Mouse (Mus musculus) natural killer cell, adult 2 months (primary cell): ENCODE data around the gene Calm2.

Experiments
- DNase-seq, 2 experiments: peaks; one replicate each; pipeline ENCODE4 v3.0.0; 2022; ENCODE audit warnings: low spot score in 2 of 2

Calm2 gene

GRCm38 (mm10) chr17:87459750-87460668 is 13.3 kb upstream of the Calm2 start:
- DNase-seq = no peak

DNA sequence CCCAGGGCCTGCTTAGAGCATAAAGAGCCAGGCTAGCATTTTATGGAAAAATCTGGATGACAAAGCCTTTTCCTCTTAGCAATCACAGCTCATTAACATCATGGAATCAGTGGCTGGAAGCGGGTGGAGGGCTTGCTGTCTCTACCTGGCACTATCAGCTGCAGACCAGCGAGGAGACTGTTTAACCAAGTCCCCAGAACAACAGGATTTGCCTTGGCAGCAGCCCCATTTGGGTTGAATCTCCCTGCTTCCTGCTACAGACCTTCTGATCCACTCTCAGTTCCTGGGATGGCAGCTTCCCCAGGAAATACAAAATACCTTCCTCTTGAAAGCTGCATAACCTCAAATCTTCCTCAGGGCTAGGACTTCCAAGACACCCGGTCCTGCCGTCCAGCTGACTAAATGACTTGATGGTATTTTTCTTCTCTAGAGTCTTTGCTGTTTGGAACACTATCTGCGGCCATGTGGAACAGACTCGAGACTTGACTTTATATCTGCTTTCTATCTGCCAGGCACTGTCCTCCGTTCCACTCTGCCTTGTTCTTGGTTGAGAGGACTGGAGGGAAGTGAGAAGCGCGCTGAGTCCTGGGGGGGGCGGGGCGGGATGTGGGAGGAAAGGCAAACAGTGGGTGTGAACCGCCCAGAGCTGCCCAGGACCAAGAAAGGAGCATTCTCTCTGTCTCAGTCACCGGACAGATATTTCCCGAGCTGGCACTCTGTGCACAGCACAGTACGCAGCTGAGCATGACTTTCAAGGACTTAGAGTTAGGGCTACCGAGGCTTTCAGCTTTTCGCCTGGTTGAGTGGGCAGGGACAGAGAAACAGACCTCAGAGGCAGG is 12.4 kb upstream of the Calm2 start:
- peak; percentile 24 to 40 for DNase-seq

GRCm38 (mm10) chr17:87457961-87458360 is 11.2 kb upstream of the Calm2 start:
- no peak for DNase-seq

DNA sequence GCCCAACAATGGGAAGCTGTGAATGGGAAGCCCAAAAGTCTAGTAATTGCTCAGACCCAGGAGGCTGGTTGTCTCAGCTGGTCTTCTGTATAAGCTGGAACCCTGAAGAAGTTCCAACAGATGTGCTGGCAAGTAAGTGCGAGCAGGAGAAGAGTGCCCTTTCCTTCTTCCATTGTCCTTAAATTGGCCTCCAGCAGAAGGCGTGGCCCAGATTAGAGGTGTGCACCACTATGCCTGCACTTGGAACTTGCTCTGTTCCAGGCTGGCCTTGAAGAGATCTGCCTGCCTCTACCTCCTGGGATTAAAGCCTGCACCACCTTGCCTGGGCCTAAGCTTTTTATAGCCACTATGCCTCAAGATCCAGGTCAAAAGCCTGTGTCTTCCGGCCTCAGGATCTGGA is 7.4 kb upstream of the Calm2 start:
- no peak for DNase-seq

- DNase-seq = no peak
Observed at GRCm38 (mm10) chr17:87453336-87453735, 6.6 kb upstream of the Calm2 start.

DNA sequence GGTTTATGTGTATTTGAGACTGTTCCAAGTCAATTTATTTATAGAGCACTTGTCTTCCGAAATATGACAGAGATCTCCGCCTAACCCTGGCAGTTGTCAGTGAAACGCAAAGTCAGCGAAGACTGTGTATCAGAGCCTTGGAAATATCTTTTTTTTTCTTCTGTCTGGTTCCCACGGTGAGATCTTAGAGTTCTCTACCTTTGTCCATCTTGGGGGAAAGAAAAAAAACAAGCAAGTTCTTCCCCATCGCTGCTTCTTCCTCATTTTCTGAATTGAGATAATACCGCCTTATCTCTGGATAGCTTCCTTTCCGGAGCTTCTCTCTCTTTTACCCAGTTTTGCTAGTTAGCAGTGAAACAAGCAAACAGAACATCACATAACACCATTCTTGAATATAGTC is 2.1 kb upstream of the Calm2 start:
- no peak for DNase-seq

DNA sequence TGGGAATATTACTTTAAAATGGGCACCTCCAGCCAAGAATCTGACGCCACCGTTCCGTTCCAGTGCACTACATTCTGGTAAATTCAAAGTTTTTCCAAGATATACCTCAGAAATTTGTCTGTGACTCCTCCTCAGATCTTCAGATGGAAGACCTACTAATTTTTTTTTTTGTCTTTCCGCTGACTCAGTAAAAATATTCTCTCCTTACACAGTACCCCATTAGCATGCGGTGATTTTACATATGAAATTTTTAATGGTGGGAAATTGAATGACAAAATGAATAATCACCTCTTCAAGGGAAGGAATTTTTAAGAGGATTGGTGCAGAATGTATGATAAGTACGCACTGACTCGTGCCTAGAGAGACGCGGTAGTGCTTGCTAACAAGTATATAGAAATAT is 1.6 kb upstream of the Calm2 start:
- DNase-seq = no peak

DNA sequence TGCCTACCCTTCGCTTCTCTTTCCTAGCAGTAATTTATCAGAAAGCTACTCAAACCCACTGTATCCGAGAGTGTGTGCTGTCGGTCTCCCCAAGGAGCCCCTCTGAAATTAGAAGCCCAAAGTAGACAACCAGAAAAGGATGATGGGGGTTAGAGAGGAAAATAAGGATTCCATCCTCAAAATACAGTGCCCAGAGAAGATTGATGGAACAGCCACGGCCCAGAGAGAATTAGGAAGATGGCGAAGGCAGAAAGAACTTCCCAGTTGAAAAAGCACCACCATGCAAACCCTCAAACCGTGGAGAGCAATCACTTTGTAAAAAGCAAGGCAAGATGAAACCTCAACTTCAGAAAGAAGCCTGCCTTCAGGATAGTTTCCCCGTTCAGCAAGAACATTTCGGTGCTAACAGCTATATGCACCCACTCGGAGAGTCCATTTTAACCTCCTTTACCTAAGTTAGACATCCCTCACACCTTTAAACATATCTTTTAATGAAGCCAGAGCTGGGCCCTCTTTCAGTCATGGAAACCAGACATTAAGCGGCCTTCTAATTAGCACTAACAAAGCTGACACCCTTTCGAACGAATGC is 971 bp upstream of the Calm2 start:
- no peak for DNase-seq

- peak; percentile 30 to 59 for DNase-seq
Observed at GRCm38 (mm10) chr17:87445917-87446766, 593 bp downstream of the Calm2 start.

DNA sequence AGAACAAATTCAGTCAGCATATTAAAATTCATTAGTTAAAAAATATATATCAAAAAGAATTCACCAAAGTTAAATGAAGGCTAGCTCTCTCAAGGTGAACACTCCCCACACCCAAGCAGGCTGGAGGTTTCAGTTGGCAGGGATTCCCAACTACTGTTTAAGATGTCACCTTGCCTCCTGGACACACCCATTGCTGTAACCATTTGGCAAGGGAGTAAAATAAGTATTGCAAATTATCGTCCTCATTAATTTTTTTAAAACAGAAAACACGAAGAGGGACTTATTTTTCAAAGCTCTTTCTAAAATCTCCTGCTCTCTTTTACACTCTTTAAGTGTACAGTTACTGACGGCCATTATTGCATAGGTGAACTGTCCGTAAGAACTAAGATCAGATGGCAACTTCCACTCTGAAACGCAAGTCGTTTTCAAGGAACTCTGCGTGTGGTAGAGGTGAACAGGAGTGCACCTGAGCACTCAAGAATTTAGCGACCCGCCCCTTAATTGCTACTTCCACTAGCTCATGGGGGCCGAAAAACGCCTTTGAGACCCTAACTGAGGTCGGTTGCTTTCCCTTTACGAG is 1.3 kb downstream of the Calm2 start:
- DNase-seq = no peak

DNA sequence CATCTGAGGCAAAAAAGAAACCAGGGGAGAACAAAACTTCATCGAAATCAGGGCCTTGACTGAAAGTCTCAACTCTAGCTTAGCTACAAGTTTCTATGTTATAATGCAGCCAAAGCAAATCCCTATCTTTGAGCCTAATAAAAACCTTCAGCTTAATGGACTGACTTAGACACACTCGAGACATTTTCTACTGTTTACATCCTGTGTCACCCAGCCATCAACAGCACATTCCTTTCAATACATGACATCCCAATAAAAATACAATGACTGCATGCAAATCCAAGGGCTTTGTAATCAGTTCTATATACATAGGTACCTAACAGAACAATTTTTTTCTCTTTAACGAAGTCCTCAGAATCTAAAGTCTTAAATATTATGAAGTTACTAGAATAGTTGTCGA is 2.0 kb downstream of the Calm2 start:
- no peak for DNase-seq

- DNase-seq = no peak
Observed at GRCm38 (mm10) chr17:87441537-87441936, 5.2 kb downstream of the Calm2 start.

DNA sequence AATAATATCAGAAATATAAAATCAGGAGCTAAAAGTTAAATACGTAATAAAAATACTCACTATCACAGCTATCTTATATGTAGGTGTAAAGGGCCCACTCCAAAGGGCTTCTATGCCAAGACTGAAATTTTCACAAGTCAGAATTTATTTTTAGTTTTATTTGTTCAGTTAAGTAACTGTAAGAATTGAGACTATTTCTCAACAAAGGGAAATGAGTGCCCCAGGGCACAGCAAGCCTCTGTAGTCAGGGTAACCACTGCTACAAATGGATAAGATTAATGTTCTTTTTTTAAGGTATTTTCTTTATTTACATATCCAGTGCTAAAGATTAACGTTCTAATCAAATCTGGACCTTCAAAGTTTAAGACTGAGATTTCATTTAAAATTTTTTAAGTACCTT is 7.3 kb downstream of the Calm2 start:
- DNase-seq = no peak

GRCm38 (mm10) chr17:87433929-87434328 is 12.8 kb downstream of the Calm2 start:
- no peak for DNase-seq

- no peak for DNase-seq
Observed at GRCm38 (mm10) chr17:87432743-87433142, 14.0 kb downstream of the Calm2 start.

- DNase-seq = no peak
Observed at GRCm38 (mm10) chr17:87432314-87432713, 14.4 kb downstream of the Calm2 start.

GRCm38 (mm10) chr17:87429431-87429830 is 17.3 kb downstream of the Calm2 start:
- DNase-seq = no peak

GRCm38 (mm10) chr17:87427511-87427910 is 19.2 kb downstream of the Calm2 start, which contains the start of gene Stpg4:
Gene Stpg4 (minus strand): TSS chr17:87427741.
- DNase-seq = no peak

GRCm38 (mm10) chr17:87418082-87418481 is 28.7 kb downstream of the Calm2 start:
- DNase-seq = no peak

- DNase-seq = no peak
Observed at GRCm38 (mm10) chr17:87406646-87407045, 40.1 kb downstream of the Calm2 start.

DNA sequence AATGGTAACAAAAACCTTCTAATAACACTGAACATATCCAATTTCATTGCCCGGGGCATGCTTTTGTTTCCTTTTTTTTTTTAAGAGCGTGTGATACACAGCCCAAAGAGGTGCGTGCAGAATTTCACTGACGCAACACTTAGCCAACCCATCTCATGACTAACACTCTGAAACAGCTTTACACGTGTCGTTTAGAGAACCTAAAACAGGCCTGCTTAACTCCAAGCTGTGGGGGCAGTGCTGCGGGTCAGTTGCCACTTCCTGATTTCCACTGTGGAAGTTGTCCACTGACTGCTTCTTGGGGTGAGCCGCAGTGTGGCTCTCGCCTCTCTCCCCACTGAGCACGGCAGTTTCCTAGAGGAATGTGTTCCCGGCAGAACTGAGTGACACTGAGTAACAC is 41.2 kb downstream of the Calm2 start:
- peak in 1 of 2 experiments; percentile 18 for DNase-seq
